Mouse (Mus musculus): ENCODE measurements around the gene Mki67. TPM values are rescaled to one million over a fixed set of nuclear protein-coding genes. Genes with fewer than 3 reads are reported as not detected.
A peak's percentile ranks its signal among the peaks of the same experiment; 100 is the strongest.

Gene Mki67
- polyA plus RNA-seq, 1 experiment from 2014 or later, result 28.8 TPM

DNA sequence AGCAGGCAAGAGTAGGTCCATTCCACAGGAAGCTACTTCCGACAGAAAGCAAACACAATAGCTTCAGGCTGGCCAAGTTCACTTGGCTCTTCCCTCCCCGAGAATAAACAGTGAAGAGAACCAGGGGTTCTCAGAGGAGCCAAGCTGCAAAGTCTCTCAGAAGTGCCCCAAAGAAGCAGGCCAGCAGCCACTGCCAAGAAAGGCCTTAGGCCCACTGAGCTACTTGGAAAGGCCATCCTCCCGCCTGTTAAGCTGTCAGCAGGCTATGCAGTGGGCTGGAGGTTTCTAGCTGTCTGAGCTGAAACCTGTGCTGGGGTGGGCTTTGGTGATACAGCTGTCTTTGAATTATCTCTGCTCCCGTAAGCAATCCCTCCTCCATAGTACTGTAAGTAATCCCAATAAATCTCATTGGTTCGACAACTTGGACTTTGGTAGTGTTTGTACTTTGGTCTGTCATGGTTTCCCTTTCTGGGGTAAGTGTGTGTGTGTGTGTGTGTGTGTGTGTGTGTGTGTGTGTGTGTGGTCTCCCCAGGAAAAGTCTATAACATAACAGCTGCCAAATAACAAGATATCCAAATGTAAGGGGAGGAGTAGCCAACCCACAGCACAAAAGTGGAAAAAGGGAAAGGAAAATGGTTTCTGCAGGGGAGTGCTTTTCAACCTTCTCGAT is 7.6 kb upstream of the Mki67 start:
- ATAC-seq (no peak), DNase-seq (ENCODE audit: low spot score) (no peak)
- no peak overlapping the region for H3K27ac ChIP-seq (ENCODE audit: low read depth, low read length)
- H3K4me1 ChIP-seq (ENCODE audit: control insufficient read depth, insufficient read depth, low read length), result no peaks in the 10 kb centered on the region
- H3K9ac ChIP-seq (ENCODE audit: low read length), result no peak overlapping the region
- no peak overlapping the region for H3K4me3 ChIP-seq (ENCODE audit: low read depth, low read length)
- no peaks in the 10 kb centered on the region for H3K36me3 ChIP-seq (ENCODE audit: control insufficient read depth, insufficient read depth, low read length)
- WGBS, result 75% methylated on average over 6 of the region's 6 CpGs
- H3K9me3 ChIP-seq (replicated peaks; ENCODE audit: control insufficient read depth, low read length), result no peaks in the 10 kb centered on the region
- H3K27me3 ChIP-seq (replicated peaks; ENCODE audit: control insufficient read depth, insufficient read depth, low read length), result no peaks in the 10 kb centered on the region
- H3K4me2 ChIP-seq (ENCODE audit: low read length), result no peak overlapping the region

DNA sequence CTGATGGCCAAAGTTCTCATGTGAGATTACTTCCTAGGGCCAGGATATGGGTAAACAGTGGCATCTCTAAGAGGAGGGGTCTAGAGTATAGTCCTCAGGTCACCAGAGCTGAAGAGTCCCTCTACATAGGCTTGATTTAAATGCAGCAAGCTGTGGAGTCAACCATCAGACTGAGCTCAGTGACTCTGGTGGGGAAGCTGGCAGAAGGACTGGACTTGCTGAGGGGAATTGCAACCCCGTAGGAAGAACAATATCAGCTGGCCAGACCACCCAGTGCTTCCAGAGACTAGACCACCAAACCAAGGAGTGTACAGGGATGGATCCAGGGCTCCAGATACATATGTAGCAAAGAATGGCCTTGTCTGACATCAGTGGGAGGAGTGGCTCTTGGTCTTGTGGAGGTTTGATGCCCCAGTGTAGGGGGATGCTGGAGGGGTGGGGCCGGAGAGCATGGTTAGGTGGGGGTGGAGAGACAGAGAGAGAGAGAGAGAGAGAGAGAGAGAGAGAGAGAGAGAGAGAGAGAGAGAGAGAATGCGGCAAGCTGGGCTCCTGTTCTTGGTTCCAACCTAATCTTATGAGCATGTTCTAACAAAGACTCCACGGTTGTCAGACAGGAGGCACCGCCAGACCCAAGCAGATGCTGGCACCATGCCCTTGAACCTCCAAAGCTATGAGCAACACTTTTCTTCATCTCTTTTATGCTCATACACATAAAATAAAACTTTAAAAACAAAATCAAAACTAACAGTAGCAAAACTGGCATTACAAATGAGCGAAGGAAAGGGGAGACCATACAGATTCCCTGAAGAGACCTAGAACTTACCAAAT is 6.1 kb upstream of the Mki67 start:
- no peaks in the 10 kb centered on the region for H3K27me3 ChIP-seq (replicated peaks; ENCODE audit: control insufficient read depth, insufficient read depth, low read length)
- H3K4me1 ChIP-seq (ENCODE audit: control insufficient read depth, insufficient read depth, low read length), result no peaks in the 10 kb centered on the region
- H3K4me2 ChIP-seq (ENCODE audit: low read length), result no peak overlapping the region
- WGBS, result 81% methylated on average over 6 of the region's 6 CpGs
- no peak overlapping the region for H3K9ac ChIP-seq (ENCODE audit: low read length)
- H3K9me3 ChIP-seq (replicated peaks; ENCODE audit: control insufficient read depth, low read length), result no peaks in the 10 kb centered on the region
- no peak for ATAC-seq
- H3K27ac ChIP-seq (ENCODE audit: low read depth, low read length), result no peak overlapping the region
- DNase-seq (ENCODE audit: low spot score), result no peak
- H3K36me3 ChIP-seq (ENCODE audit: control insufficient read depth, insufficient read depth, low read length), result no peaks in the 10 kb centered on the region
- no peak overlapping the region for H3K4me3 ChIP-seq (ENCODE audit: low read depth, low read length)

DNA sequence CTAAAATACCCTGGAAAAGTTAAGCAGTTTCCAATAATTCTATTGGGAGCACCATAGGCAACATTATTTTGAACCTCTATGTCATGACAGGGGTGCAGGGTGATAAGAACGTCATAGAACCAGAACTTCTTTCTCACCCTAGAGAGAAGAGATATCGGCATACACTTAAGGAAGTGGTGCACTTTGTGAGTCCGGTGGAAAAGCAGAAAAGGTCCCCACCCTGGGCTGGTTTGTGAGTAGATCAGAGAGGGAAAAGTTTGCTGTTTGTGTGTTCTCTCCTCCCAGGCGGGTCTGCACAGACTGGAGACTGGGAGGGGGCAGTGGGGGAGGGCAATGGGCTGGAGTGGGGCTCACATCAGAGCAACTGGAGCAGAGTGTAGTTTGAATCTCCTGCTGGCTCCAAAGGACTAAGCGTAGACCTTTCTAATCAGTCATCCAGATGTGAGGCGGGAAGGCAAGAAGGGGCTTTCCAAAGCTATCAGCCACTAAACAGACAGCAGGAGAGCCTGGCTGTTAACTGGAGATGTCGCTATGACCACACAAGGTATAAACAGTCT is 5.4 kb upstream of the Mki67 start:
- no peak overlapping the region for H3K27ac ChIP-seq (ENCODE audit: low read depth, low read length)
- H3K36me3 ChIP-seq (ENCODE audit: control insufficient read depth, insufficient read depth, low read length), result no peaks in the 10 kb centered on the region
- 81% methylated on average over 7 of the region's 7 CpGs for WGBS
- H3K4me3 ChIP-seq (ENCODE audit: low read depth, low read length), result no peak overlapping the region
- H3K9me3 ChIP-seq (replicated peaks; ENCODE audit: control insufficient read depth, low read length), result no peaks in the 10 kb centered on the region
- no peak overlapping the region for H3K9ac ChIP-seq (ENCODE audit: low read length)
- no peak overlapping the region for H3K4me2 ChIP-seq (ENCODE audit: low read length)
- H3K27me3 ChIP-seq (replicated peaks; ENCODE audit: control insufficient read depth, insufficient read depth, low read length), result no peaks in the 10 kb centered on the region
- ATAC-seq (no peak), DNase-seq (ENCODE audit: low spot score) (no peak)
- 0 out of 2 replicates have a peak, but pooled peaks cover 4% of the 10 kb centered on the region for H3K4me1 ChIP-seq (ENCODE audit: control insufficient read depth, insufficient read depth, low read length)

DNA sequence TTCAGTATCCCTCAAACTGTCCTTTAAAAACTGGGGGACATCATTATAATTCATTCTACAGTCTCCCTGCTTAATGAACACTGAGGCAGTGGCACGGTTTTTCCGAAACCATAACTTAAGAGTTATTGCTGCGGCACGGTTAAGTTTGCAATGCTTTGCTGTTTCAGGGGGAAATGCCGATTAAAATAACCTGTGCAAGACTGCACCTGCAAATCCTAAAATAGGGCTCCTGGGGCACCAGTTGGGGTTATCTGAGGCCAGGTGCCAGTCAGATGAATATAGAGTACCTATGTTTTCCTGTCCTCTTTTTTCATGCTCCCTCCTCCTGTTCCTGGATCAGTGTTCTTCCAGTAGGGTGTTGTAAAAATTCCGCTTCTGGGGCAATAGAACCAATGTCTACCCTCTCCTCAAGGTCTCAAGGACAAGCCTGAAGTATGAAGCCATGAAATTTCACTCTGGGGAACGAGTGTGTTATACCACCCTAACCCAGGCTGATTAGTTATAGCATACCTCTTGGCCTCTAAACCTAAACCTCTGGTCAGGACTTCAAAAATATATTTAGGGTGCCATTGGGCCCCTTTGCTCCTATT is 902 bp upstream of the Mki67 start:
- Histone ChIP-seq H3K27me3 (replicated peaks; ENCODE audit: control insufficient read depth, insufficient read depth, low read length) (no peaks in the 10 kb centered on the region), H3K4me3 (ENCODE audit: low read depth, low read length) (peak overlapping the region; percentile 82), H3K4me2 (ENCODE audit: low read length) (peak overlapping the region; percentile 78), H3K4me1 (ENCODE audit: control insufficient read depth, insufficient read depth, low read length) (peaks cover 14% of the 10 kb centered on the region; the same call in 1 of the 2 replicates), H3K36me3 (ENCODE audit: control insufficient read depth, insufficient read depth, low read length) (no peaks in the 10 kb centered on the region), H3K9ac (ENCODE audit: low read length) (peak overlapping the region; percentile 45; the same call in 1 of the 2 replicates), H3K9me3 (replicated peaks; ENCODE audit: control insufficient read depth, low read length) (no peaks in the 10 kb centered on the region), H3K27ac (ENCODE audit: low read depth, low read length) (no peak overlapping the region)
- DNase-seq (ENCODE audit: low spot score), result no peak
- ATAC-seq, result no peak
- WGBS, result 72% methylated on average over 7 of the region's 7 CpGs

DNA sequence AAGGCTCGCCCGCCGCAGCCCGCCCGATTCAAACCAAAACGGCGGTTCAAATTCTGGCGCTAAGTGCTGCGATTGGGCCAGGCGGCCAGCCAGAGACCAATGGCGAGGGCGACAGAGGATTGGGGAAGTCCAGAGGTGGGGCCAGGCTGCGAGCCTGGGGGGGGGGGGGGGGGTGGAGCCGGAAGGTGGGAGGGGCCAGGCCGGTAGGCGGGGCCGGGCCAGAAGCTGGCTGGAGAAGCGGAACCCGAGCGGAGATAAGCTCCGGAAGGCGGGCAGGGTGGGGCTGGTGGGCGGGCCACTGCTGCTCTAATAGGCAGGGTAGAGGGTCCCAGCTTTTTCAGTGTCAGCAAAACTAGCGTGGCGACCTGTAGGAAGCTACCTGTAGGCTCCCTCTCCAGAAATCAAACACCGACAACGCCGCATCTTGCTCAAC is 300 bp upstream of the Mki67 start:
- H3K27ac ChIP-seq (ENCODE audit: low read depth, low read length), result 0 out of 2 replicates have a peak overlapping the region, but pooled peaks have one; percentile 58

DNA sequence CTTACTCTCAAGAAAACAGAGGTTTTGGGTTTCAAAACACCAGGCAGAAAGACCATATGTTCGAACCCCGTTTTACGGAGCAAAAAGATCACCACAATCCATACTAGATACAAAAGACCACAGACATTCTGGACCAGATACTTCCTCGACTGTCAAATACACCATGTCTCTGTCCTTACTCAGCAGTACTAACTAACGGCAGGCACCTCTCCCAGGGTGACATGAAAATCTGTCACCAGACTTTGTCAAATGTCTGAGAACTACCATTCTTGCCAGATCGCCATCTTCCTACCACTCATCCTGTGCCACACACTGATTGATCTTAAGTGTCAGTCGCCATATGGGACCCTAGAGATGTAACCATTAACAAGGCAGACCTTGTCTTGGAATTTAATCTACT is 995 bp downstream of the Mki67 start:
- Histone ChIP-seq H3K4me3 (ENCODE audit: low read depth, low read length) (peak overlapping the region; percentile 82), H3K36me3 (ENCODE audit: control insufficient read depth, insufficient read depth, low read length) (no peaks in the 10 kb centered on the region), H3K27ac (ENCODE audit: low read depth, low read length) (no peak overlapping the region), H3K9me3 (replicated peaks; ENCODE audit: control insufficient read depth, low read length) (no peaks in the 10 kb centered on the region), H3K27me3 (replicated peaks; ENCODE audit: control insufficient read depth, insufficient read depth, low read length) (no peaks in the 10 kb centered on the region), H3K9ac (ENCODE audit: low read length) (peak overlapping the region; percentile 85), H3K4me1 (ENCODE audit: control insufficient read depth, insufficient read depth, low read length) (peaks cover 14% of the 10 kb centered on the region; the same call in 1 of the 2 replicates), H3K4me2 (ENCODE audit: low read length) (peak overlapping the region; percentile 78)
- 2% methylated on average over 7 of the region's 7 CpGs for WGBS
- ATAC-seq (no peak), DNase-seq (ENCODE audit: low spot score) (peak; percentile 21)

More for the DNA sequence above, 300 bp upstream of the Mki67 start:
- Histone ChIP-seq H3K4me3 (ENCODE audit: low read depth, low read length) (peak overlapping the region; percentile 82), H3K4me2 (ENCODE audit: low read length) (peak overlapping the region; percentile 78), H3K4me1 (ENCODE audit: control insufficient read depth, insufficient read depth, low read length) (peaks cover 14% of the 10 kb centered on the region; the same call in 1 of the 2 replicates), H3K9ac (ENCODE audit: low read length) (peak overlapping the region; percentile 85; the same call in 1 of the 2 replicates), H3K27me3 (replicated peaks; ENCODE audit: control insufficient read depth, insufficient read depth, low read length) (no peaks in the 10 kb centered on the region), H3K36me3 (ENCODE audit: control insufficient read depth, insufficient read depth, low read length) (no peaks in the 10 kb centered on the region), H3K9me3 (replicated peaks; ENCODE audit: control insufficient read depth, low read length) (no peaks in the 10 kb centered on the region)
- WGBS, result under 1% methylated on average over 26 of the region's 28 CpGs
- ATAC-seq, result peak; percentile 97
- peak; percentile 98 for DNase-seq (ENCODE audit: low spot score)

DNA sequence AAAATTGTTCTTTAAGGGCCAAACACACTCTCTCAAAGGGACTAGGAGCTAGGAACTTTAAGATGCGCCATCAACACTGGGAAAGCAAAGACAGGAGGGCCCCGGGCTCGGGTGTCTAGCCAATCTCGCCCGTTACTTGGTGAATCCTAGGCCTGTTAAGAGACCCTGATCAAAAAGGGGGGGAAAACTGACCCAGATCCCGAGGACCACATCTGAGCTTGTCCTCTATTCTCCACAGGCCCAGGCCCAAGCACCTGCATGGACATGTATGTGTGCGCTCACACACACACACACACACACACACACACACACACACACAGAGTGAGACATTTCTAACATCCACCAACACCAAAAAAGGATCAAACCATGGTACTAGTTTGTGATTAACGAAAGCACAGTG is 2.8 kb downstream of the Mki67 start:
- Histone ChIP-seq H3K9ac (ENCODE audit: low read length) (no peak overlapping the region; the same call in 1 of the 2 replicates), H3K4me2 (ENCODE audit: low read length) (peak overlapping the region; percentile 78), H3K27me3 (replicated peaks; ENCODE audit: control insufficient read depth, insufficient read depth, low read length) (no peaks in the 10 kb centered on the region), H3K9me3 (replicated peaks; ENCODE audit: control insufficient read depth, low read length) (no peaks in the 10 kb centered on the region), H3K4me1 (ENCODE audit: control insufficient read depth, insufficient read depth, low read length) (peaks cover 14% of the 10 kb centered on the region; the same call in 1 of the 2 replicates), H3K36me3 (ENCODE audit: control insufficient read depth, insufficient read depth, low read length) (peaks cover 11% of the 10 kb centered on the region; the same call in 1 of the 2 replicates), H3K27ac (ENCODE audit: low read depth, low read length) (no peak overlapping the region), H3K4me3 (ENCODE audit: low read depth, low read length) (peak overlapping the region; percentile 82)
- 65% methylated on average over 8 of the region's 8 CpGs for WGBS
- no peak for ATAC-seq
- no peak for DNase-seq (ENCODE audit: low spot score)

DNA sequence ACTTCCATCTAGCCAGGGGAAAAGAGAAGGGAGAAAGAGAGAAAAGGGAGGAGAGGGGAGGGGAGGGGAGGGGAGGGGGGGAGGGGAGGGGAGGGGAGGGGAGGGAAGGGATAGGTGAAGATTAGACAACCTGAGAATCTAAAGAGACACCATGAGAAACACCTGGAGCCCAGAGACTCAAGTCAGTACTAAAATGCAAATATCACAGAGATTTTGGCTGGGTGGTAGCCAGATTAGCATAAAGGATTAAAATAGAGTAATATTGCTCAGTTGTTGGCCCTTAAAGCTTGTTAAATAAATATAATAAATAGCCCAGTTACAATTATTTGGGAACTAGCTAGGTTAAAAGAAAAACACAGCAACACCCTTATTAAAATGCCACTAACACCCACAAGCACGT is 3.6 kb downstream of the Mki67 start:
- ATAC-seq, result no peak
- WGBS, result 66% methylated on average over 1 of the region's 1 CpGs
- H3K9me3 ChIP-seq (replicated peaks; ENCODE audit: control insufficient read depth, low read length), result no peaks in the 10 kb centered on the region
- H3K36me3 ChIP-seq (ENCODE audit: control insufficient read depth, insufficient read depth, low read length), result peaks cover 18% of the 10 kb centered on the region
- H3K27ac ChIP-seq (ENCODE audit: low read depth, low read length), result no peak overlapping the region
- peak overlapping the region; percentile 78 for H3K4me2 ChIP-seq (ENCODE audit: low read length)
- peaks cover 14% of the 10 kb centered on the region; the same call in 1 of the 2 replicates for H3K4me1 ChIP-seq (ENCODE audit: control insufficient read depth, insufficient read depth, low read length)
- DNase-seq (ENCODE audit: low spot score), result no peak
- 0 out of 2 replicates have a peak overlapping the region, but pooled peaks have one; percentile 82 for H3K4me3 ChIP-seq (ENCODE audit: low read depth, low read length)
- no peak overlapping the region for H3K9ac ChIP-seq (ENCODE audit: low read length)
- H3K27me3 ChIP-seq (replicated peaks; ENCODE audit: control insufficient read depth, insufficient read depth, low read length), result no peaks in the 10 kb centered on the region

Measured in forebrain, embryonic 14.5 days (tissue).